Mouse (Mus musculus) heart, adult 2 months (tissue): Measurements from ENCODE around the gene Tesk2.

Experiments used
- CTCF ChIP-seq: fragments of 200-600 bp; IDR thresholded peaks from 2 replicates; pipeline ENCODE4 v1.8.1; 2022; ENCODE audit warnings: antibody characterized with exemption, mild to moderate bottlenecking, moderate library complexity
- POLR2A ChIP-seq: fragments of 200-500 bp; IDR thresholded peaks from 2 replicates; pipeline ENCODE4 v1.6.1; 2011; ENCODE audit warnings: mild to moderate bottlenecking, low read depth, low read length, control low read depth; ENCODE audit not compliant: insufficient read depth

DNA sequence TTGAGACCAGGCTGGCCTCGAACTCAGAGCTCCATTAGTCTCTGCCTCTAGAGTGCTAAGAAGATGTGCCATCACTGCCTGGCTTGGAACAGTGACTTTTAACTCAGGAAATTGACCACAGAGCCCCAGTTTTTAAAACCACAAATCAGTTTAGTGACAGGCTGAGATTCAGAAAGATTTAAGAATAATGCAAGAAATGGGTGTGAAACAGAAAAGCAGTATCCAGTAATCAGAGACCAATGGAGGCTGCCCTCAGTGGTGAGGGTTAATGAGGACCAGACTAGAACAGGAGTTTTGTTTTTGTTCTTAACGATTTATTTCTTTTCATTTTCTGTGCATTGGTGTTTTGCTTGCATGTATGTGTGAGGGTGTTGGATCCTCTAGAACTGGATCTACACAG is 36.1 kb upstream of the Tesk2 start:
- TF ChIP-seq POLR2A = no peak
- TF ChIP-seq CTCF = no peak
